Mouse (Mus musculus) liver, adult 10 weeks (tissue): ENCODE data around the gene Rbx1. TPM values are rescaled to one million over a fixed set of nuclear protein-coding genes. Genes with fewer than 3 reads are reported as not detected.

ENCODE experiments used
- polyA plus RNA-seq: library from polyadenylated mRNA; stranded (reverse); fragments of 350-450 nt; fragmentation: Illumina TruSeq; extraction: RNeasy Lipid Tissue Mini Kit (QIAGEN cat#74804); gene quantifications from one replicate; pipeline ENCODE4 v1.2.3, GENCODE M21; 2014; ENCODE audit warnings: low read depth, low replicate concordance

Rbx1 gene
- polyA plus RNA-seq: 49.2 TPM

GRCm38 (mm10) chr15:81465901-81466737, at the start of gene Rbx1:
TSS of gene Rbx1 (plus strand) at chr15:81466296.

Other genes with a start within 250 kb of the Rbx1 start
- not detected for gene Mchr1, start 230.8 kb upstream of the Rbx1 start, polyA plus RNA-seq
- gene Slc25a17, start 105.5 kb upstream of the Rbx1 start, polyA plus RNA-seq: 108 TPM
- gene St13, start 66.2 kb upstream of the Rbx1 start, polyA plus RNA-seq: 274 TPM
- gene Xpnpep3, start 66.2 kb upstream of the Rbx1 start, polyA plus RNA-seq: 10.6 TPM
- gene Dnajb7, start 58.0 kb upstream of the Rbx1 start, polyA plus RNA-seq: 0.66 TPM
- 16.8 TPM for gene Ep300, start 119.1 kb downstream of the Rbx1 start, polyA plus RNA-seq
- gene L3mbtl2, start 197.6 kb downstream of the Rbx1 start, polyA plus RNA-seq: 1.6 TPM
- not detected for gene Chadl, start 231.0 kb downstream of the Rbx1 start, polyA plus RNA-seq